Mouse (Mus musculus) E14TG2a.4 (cell line): ENCODE measurements at regions not wholly inside any gene's neighbourhood (a gene's known extent, or its start where the extent isn't known, plus 50 kb on each side); places are given as distances from the start of the nearest gene placed in this dataset.

ENCODE experiments used
- H3K27me3 ChIP-seq: 2 replicates; pipeline ENCODE4 v1.6.1; 2014; ENCODE audit warnings: low read length, control low read depth; ENCODE audit not compliant: insufficient read depth
- H3K36me3 ChIP-seq: 2 replicates; pipeline ENCODE4 v1.6.1; 2014; ENCODE audit warnings: low read length, control low read depth; ENCODE audit not compliant: insufficient read depth
- H3K4me1 ChIP-seq: replicated peaks from 2 replicates; pipeline ENCODE4 v1.6.1; 2014; ENCODE audit warnings: low read depth, low read length, control low read depth
- H3K4me3 ChIP-seq: replicated peaks from 2 replicates; pipeline ENCODE4 v1.5.1; 2014; ENCODE audit warnings: mild to moderate bottlenecking, low read length
- H3K9me3 ChIP-seq: 2 replicates; pipeline ENCODE4 v1.6.1; 2014; ENCODE audit warnings: low read length, control low read depth
- CTCF ChIP-seq: conservative IDR thresholded peaks from 2 replicates; pipeline ENCODE4 v1.5.1; 2014; ENCODE audit warnings: low read length
- NANOG ChIP-seq: IDR thresholded peaks from 2 replicates; pipeline ENCODE4 v1.6.1; 2014; ENCODE audit warnings: borderline replicate concordance, low read length, mixed read lengths
- POU5F1 ChIP-seq: IDR thresholded peaks from 2 replicates; pipeline ENCODE4 v1.6.1; 2014; ENCODE audit warnings: low read length, borderline replicate concordance

DNA sequence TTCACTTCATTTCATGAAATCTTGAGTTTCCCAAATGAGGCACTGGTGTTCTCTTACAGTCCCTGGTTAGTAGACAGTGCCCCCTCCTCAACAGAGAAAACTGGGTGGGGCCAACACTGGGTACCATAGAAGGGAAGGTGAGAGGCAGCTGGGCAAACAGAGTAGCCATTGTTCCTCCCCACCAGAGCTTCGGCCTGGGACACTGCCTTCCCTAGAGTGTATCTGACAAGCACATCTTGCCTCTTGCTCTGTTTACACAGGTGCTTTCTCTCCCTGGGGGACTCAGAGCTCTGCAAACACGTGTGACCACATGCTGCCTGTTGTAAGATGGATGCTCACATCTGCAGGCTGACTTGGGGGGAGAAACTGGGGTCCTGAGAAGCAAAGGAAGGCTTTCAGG lies 100.8 kb upstream of the Tnp1 start:
- no peaks in the 10 kb centered on the region for H3K4me1 ChIP-seq
- no peaks in the 10 kb centered on the region for H3K9me3 ChIP-seq
- no peaks in the 10 kb centered on the region for H3K36me3 ChIP-seq
- H3K27me3 ChIP-seq, result no peaks in the 10 kb centered on the region
- H3K4me3 ChIP-seq, result no peak overlapping the region
- TF ChIP-seq POU5F1 (no peak), NANOG (no peak), CTCF (no peak)

DNA sequence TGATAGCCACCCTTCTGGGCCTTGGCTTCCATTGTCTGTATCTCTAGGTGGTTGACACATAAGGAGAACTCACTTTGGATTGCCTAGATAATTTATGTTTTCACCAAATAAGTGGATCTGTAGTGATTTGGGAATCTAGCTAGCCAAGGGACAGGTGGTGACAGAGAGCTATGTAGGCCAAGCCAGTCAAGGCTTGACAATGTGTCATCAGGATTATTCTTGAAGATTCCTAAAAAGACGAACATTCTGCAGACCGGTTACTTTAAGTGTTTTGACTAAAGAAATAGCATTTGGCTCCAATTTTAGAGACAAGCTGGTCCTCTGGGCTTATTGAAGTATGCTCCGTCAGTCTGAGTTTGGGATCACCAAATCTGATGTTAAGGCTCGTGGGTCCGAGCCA lies 100.1 kb upstream of the Tnp1 start:
- peaks cover 5% of the 10 kb centered on the region; the same call in 1 of the 2 replicates for H3K9me3 ChIP-seq

GRCm38 (mm10) chr1:73113137-73113536 lies 97.4 kb upstream of the Tnp1 start:
- TF ChIP-seq NANOG, result no peak
- TF ChIP-seq CTCF, result no peak
- no peak for TF ChIP-seq POU5F1
- no peaks in the 10 kb centered on the region for H3K4me1 ChIP-seq

More for the DNA sequence above, 100.1 kb upstream of the Tnp1 start:
- Histone ChIP-seq H3K36me3 (no peaks in the 10 kb centered on the region), H3K4me1 (no peaks in the 10 kb centered on the region), H3K27me3 (no peaks in the 10 kb centered on the region), H3K4me3 (no peak overlapping the region)
- TF ChIP-seq POU5F1 (no peak), CTCF (no peak)

DNA sequence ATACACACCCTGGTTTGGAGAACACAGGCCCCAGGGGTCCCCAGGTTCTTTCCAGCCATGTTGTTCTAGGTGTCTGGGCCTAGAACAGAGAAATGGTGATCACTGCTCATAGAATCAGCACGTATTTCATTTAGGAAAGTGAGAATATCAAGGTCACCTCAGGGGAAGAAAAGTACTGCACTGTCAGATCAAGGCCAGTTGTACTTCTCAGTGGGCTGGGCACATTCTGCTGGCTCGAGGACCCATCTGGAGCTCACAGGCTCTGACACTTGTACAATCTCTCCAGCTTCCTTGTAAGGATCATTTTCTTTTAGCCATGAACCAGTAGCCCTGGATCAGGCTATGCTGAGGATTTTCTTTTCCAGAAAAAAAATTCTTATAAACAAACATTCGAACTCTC lies 97.0 kb upstream of the Tnp1 start:
- no peaks in the 10 kb centered on the region for H3K4me1 ChIP-seq
- TF ChIP-seq NANOG (no peak), POU5F1 (no peak)
- no peaks in the 10 kb centered on the region for H3K27me3 ChIP-seq
- peaks cover 16% of the 10 kb centered on the region for H3K9me3 ChIP-seq
- H3K36me3 ChIP-seq, result no peaks in the 10 kb centered on the region
- no peak overlapping the region for H3K4me3 ChIP-seq

More at GRCm38 (mm10) chr1:73113137-73113536, 97.4 kb upstream of the Tnp1 start:
- Histone ChIP-seq H3K4me3 (no peak overlapping the region), H3K27me3 (no peaks in the 10 kb centered on the region), H3K9me3 (peaks cover 16% of the 10 kb centered on the region), H3K36me3 (no peaks in the 10 kb centered on the region)

DNA sequence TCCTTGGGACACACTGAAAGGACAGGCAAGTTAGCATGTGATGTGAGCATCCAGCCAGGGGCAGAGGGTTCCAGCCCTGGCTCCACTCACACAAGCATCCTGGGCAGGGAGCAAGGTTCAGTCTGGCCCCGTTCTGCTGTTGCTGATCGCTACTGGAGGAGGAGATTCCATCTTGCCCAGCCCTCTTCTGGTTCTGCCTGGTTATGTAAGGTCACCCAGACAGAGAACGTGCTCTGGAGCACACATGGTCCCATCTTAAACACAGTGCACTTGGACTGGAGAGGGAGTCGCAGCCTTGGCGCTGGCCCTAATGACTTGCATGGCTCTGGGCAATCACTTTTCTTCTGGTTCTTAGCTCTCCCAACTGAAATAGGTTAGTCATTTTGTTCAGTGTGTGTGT lies 96.2 kb upstream of the Tnp1 start:
- H3K27me3 ChIP-seq, result no peaks in the 10 kb centered on the region
- H3K9me3 ChIP-seq, result peaks cover 16% of the 10 kb centered on the region
- H3K4me3 ChIP-seq, result no peak overlapping the region
- TF ChIP-seq POU5F1 (no peak), CTCF (no peak), NANOG (no peak)
- no peaks in the 10 kb centered on the region for H3K36me3 ChIP-seq
- H3K4me1 ChIP-seq, result no peaks in the 10 kb centered on the region

DNA sequence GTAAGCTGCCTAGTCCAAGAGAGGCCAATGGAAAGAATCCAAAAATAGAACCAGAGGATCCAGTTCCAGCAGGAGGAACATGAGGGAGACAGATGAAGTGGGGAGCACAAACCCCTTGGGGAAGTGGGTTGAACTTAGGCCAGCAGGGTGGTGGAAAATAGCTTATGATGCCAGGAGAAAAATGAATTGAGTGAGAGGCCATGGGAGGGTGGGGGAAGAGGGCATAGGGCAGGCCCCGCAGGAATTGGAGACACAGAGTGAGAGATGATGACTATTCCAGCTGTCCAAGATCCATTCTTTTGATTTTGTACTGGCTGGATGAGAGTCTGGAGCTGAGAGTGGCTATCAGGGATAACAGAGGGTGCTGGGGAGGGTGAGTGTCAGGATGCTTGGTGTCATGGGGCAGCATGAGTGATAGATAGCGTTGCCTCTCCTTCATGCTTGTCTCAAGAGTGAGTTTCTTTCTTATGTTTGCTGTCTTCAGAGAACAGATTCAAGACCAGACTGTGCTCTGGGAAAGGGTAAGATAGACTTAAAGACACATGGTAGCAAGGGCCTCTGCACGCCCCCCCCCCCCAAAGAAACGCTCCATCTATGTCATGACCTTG lies 90.3 kb upstream of the Tnp1 start:
- TF ChIP-seq NANOG (no peak), POU5F1 (no peak), CTCF (no peak)
- H3K36me3 ChIP-seq, result no peaks in the 10 kb centered on the region
- H3K27me3 ChIP-seq, result 0 out of 2 replicates have a peak, but pooled peaks cover 6% of the 10 kb centered on the region

DNA sequence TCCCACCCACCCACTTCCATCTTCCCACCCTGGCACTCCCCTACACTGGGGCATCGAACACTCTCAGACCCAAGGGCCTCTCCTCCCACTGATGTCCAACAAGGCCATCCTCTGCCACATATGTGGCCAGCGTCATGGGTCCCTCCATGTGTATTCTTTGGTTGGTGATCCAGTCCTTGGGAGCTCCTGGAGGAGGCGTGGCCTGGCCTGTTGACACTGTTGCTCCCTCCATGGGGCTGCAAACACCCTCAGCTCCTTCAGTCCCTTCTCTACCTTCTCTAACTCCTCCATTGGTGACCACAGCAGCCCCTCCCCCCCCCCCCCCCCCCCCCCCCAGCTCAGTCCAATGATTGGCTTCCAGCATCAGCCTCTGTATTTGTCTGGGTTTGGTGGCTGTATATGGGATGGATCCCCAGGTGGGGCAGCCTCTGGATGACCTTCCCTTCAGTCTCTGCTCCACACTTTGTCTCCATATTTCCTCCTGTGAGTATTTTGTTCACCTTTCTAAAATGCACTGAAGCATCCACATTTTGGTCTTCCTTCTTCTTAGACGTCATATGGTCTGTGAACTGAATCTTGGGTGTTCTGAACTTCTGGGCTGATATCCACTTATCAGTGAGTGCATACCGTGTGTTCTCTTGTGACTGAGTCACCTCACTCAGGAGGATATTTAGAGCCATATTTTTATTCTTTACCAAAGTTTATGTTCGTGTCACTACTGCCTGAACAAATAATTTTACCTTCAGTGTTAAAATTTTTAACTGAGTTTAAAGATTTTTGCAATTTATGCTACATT lies 82.1 kb upstream of the Tnp1 start:
- Histone ChIP-seq H3K27me3 (no peaks in the 10 kb centered on the region), H3K9me3 (peaks cover 5% of the 10 kb centered on the region; the same call in 1 of the 2 replicates), H3K36me3 (no peaks in the 10 kb centered on the region), H3K4me3 (no peak overlapping the region), H3K4me1 (no peaks in the 10 kb centered on the region)
- TF ChIP-seq NANOG, result no peak
- TF ChIP-seq CTCF, result no peak
- TF ChIP-seq POU5F1, result no peak

More for the DNA sequence above, 90.3 kb upstream of the Tnp1 start:
- Histone ChIP-seq H3K4me1 (no peaks in the 10 kb centered on the region), H3K9me3 (peaks cover 12% of the 10 kb centered on the region), H3K4me3 (no peak overlapping the region)

GRCm38 (mm10) chr1:73089636-73090035 lies 73.9 kb upstream of the Tnp1 start:
- H3K9me3 ChIP-seq, result peaks cover 22% of the 10 kb centered on the region
- no peak overlapping the region for H3K4me3 ChIP-seq
- TF ChIP-seq POU5F1, result no peak
- TF ChIP-seq CTCF, result no peak
- TF ChIP-seq NANOG, result no peak
- no peaks in the 10 kb centered on the region for H3K27me3 ChIP-seq
- H3K4me1 ChIP-seq, result 0 out of 2 replicates have a peak, but pooled peaks cover 2% of the 10 kb centered on the region
- no peaks in the 10 kb centered on the region for H3K36me3 ChIP-seq
